Mouse (Mus musculus) lung, postnatal 0 days (tissue): ENCODE results near the gene Arhgap31. TPM values are rescaled to one million over a fixed set of nuclear protein-coding genes. Genes with fewer than 3 reads are reported as not detected.

Experiments used
- ATAC-seq: fragments of 200-750 bp; cut with Nextera tagmentation; 2 replicates; pipeline ENCODE4 v1.8.0; 2017; ENCODE audit warnings: moderate library complexity
- DNase-seq: peaks from one replicate; pipeline ENCODE4 v3.0.0-alpha.2; 2016; ENCODE audit warnings: low spot score
- H3K27ac ChIP-seq: fragments of 300-500 bp; sonication (generic); 2 replicates; pipeline ENCODE4 v1.5.1; 2014; ENCODE audit warnings: antibody characterized with exemption, mild to moderate bottlenecking, low read length, mixed read lengths
- H3K27me3 ChIP-seq: fragments of 300-500 bp; sonication (generic); replicated peaks from 2 replicates; pipeline ENCODE4 v1.6.1; 2014; ENCODE audit warnings: low read length, mixed read lengths; ENCODE audit not compliant: insufficient read depth
- H3K36me3 ChIP-seq: fragments of 300-500 bp; sonication (generic); 2 replicates; pipeline ENCODE4 v1.6.1; 2014; ENCODE audit warnings: low read length, mixed read lengths; ENCODE audit not compliant: insufficient read depth
- H3K4me1 ChIP-seq: fragments of 300-500 bp; sonication (generic); 2 replicates; pipeline ENCODE4 v1.6.1; 2014; ENCODE audit warnings: antibody characterized with exemption, low read depth, low read length, mixed read lengths; ENCODE audit not compliant: insufficient read depth
- H3K4me2 ChIP-seq: fragments of 300-500 bp; sonication (generic); replicated peaks from 2 replicates; pipeline ENCODE4 v1.6.1; 2014; ENCODE audit warnings: low read depth, mild to moderate bottlenecking, low read length, moderate library complexity, mixed read lengths
- H3K4me3 ChIP-seq: fragments of 300-500 bp; sonication (generic); 2 replicates; pipeline ENCODE4 v1.5.1; 2014; ENCODE audit warnings: low read depth, low read length
- H3K9ac ChIP-seq: fragments of 300-500 bp; sonication (generic); replicated peaks from 2 replicates; pipeline ENCODE4 v1.6.1; 2014; ENCODE audit warnings: low read depth, mild to moderate bottlenecking
- H3K9me3 ChIP-seq: fragments of 300-500 bp; sonication (generic); 2 replicates; pipeline ENCODE4 v1.6.1; 2016; ENCODE audit warnings: low read length, mixed read lengths
- CTCF ChIP-seq: IDR thresholded peaks from 2 replicates; pipeline ENCODE4 v1.5.1; 2016; ENCODE audit warnings: antibody characterized with exemption, mild to moderate bottlenecking
- EP300 ChIP-seq: IDR thresholded peaks from 2 replicates; pipeline ENCODE4 v1.6.1; 2016; ENCODE audit warnings: antibody characterized with exemption, mild to moderate bottlenecking, control low read depth
- WGBS: fragments of 180-500 bp; shearing (Covaris S2); extraction: QIAGEN DNeasy Blood & Tissue Kit; methylation state at CpG from one replicate; pipeline ENCODE4 v1.1.7; 2014; 5-methylcytosine and 5-hydroxymethylcytosine counted together
- polyA plus RNA-seq: library from polyadenylated mRNA; unstranded; fragments of >200 nt; fragmentation: Nextera tagmentation; extraction: Ambion mirVana; gene quantifications from 2 replicates; pipeline ENCODE4 v1.2.1, GENCODE M21; 2015

Arhgap31 gene
- polyA plus RNA-seq, 1 experiment from 2014 or later: 19.2 TPM

- DNase-seq (no peak), ATAC-seq (no peak)
- TF ChIP-seq EP300 (no peak), CTCF (no peak)
- H3K9ac ChIP-seq: no peak overlapping the region
- no peaks in the 10 kb centered on the region for H3K4me1 ChIP-seq
- no peak overlapping the region for H3K4me2 ChIP-seq
- H3K27me3 ChIP-seq: no peaks in the 10 kb centered on the region
- H3K9me3 ChIP-seq: no peaks in the 10 kb centered on the region
- H3K4me3 ChIP-seq: no peak overlapping the region
- no peak overlapping the region for H3K27ac ChIP-seq
- H3K36me3 ChIP-seq: no peaks in the 10 kb centered on the region
- WGBS: 74% methylated on average over 3 of the region's 3 CpGs
Observed at GRCm38 (mm10) chr16:38555988-38556387, 157.1 kb downstream of the Arhgap31 start.

DNA sequence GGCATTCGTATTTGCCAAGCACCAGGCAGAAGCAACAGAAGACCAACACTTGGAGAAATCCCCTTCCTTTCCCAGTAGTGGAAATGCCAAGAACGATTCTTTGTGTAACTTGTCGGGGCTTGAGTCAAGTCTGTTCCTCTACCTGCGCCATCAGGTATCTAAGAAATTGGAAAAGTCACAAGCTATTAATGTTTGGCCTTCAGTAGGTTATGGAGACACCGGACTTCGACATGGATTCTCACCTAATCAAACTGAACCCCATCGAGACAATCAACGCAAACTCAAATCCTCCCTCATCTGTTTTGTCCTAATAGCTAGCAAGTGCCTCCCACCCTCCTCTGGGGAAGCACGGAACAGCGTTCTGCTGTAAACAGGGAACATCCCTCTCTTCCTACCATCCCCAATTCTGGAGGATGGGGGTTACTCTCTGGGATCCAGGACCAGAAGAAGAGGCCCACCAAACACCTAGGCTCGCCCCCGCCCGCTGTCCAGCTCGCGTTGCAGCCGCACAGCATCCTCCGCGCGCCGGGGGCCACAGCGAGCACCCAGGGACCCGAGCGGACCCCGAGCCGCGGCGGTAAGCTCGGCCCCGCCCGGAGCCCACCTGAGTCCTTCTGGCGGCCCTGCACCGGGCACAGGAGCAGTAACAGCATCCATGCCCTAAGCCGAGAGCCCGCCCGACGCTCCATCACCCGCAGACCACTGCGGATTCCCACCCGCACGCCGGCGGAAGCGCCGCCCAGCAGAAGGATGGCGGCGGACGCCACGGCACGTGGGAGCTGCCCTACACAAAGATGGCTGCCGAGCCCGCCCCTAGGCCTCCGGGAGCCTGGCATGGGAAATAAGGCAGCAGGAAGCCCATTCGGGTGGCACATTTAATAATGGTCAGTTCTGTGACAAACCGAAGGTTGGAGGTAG is 163.3 kb downstream of the Arhgap31 start, which contains the start of gene Poglut1:
Poglut1 (minus strand) TSS at position 780 of the 918 bp plus-strand sequence.
- Histone ChIP-seq H3K9me3 (no peaks in the 10 kb centered on the region), H3K27me3 (no peaks in the 10 kb centered on the region), H3K4me3 (peak within 1 kb of the TSS; percentile 85), H3K4me2 (peak within 1 kb of the TSS; percentile 93), H3K36me3 (no peaks in the 10 kb centered on the region), H3K4me1 (peaks cover 6% of the 10 kb centered on the region; the same call in 1 of the 2 replicates), H3K27ac (no peak within 1 kb of the TSS), H3K9ac (peak within 1 kb of the TSS; percentile 59)
- TF ChIP-seq EP300: no peak
- TF ChIP-seq CTCF: 0 out of 2 replicates have a peak, but pooled peaks have one; percentile 7
- 3% methylated on average over 44 of the region's 54 CpGs for WGBS
- peak; percentile 96 for ATAC-seq
- DNase-seq: peak; percentile 82

Other genes with a start within 250 kb of the Arhgap31 start
- 16.7 and 17.6 TPM in 2 replicates for gene Timmdc1, start 190.6 kb downstream of the Arhgap31 start, polyA plus RNA-seq
- 19.4 and 22.4 TPM in 2 replicates for gene Poglut1, start 163.0 kb downstream of the Arhgap31 start, polyA plus RNA-seq
- 45.2 and 45.9 TPM in 2 replicates for gene Tmem39a, start 154.6 kb downstream of the Arhgap31 start, polyA plus RNA-seq
- gene B4galt4, start 29.0 kb upstream of the Arhgap31 start, polyA plus RNA-seq: 49.0 and 50.0 TPM in 2 replicates
- 61.3 and 71.6 TPM in 2 replicates for gene Upk1b, start 87.1 kb upstream of the Arhgap31 start, polyA plus RNA-seq
- not detected in 2 replicates for gene 4930435E12Rik, start 115.5 kb upstream of the Arhgap31 start, polyA plus RNA-seq
- gene Igsf11, start 179.4 kb upstream of the Arhgap31 start, polyA plus RNA-seq: 0.27 and 0.35 TPM in 2 replicates